Mouse (Mus musculus) MEL (cell line): ENCODE data around the gene Erg. TPM values are rescaled to one million over a fixed set of nuclear protein-coding genes. Genes with fewer than 3 reads are reported as not detected.

ENCODE experiments used
- DNase-seq: peaks from one replicate; pipeline ENCODE4 v3.0.0; 2011; ENCODE audit warnings: low read depth, low spot score
- H3K27ac ChIP-seq: 2 replicates; pipeline ENCODE4 v1.5.1; 2012; ENCODE audit warnings: low read depth, mild to moderate bottlenecking, control low read depth, low read length, moderate library complexity; ENCODE audit not compliant: control insufficient read depth
- H3K27me3 ChIP-seq, 2 experiments: fragments of 150-350 bp in 1 of 2; sonication (generic) in 1 of 2; 2 replicates each; pipeline ENCODE4 v1.6.1; 2012; ENCODE audit warnings: low read length in 2 of 2, mild to moderate bottlenecking in 2 of 2, improper control_type of control experiment in 1 of 2, moderate library complexity in 1 of 2; ENCODE audit not compliant: insufficient read depth in 2 of 2, control insufficient read depth in 1 of 2
- H3K36me3 ChIP-seq, 2 experiments: 2 replicates each; pipeline ENCODE4 v1.6.1; 2012 to 2014; ENCODE audit warnings: low read length in 2 of 2, improper control_type of control experiment in 1 of 2, inconsistent platforms in 1 of 2, mild to moderate bottlenecking in 1 of 2; ENCODE audit not compliant: insufficient read depth in 2 of 2, control insufficient read depth in 1 of 2
- H3K4me1 ChIP-seq, 2 experiments: fragments of 150-350 bp in 1 of 2; sonication (generic) in 1 of 2; 2 replicates each; pipeline ENCODE4 v1.6.1; 2012; ENCODE audit warnings: low read length in 2 of 2, improper control_type of control experiment in 1 of 2, mild to moderate bottlenecking in 1 of 2; ENCODE audit not compliant: insufficient read depth in 2 of 2, control insufficient read depth in 1 of 2
- H3K4me3 ChIP-seq, 2 experiments: fragments of 150-350 bp in 1 of 2; sonication (generic) in 1 of 2; 2 replicates each; pipeline ENCODE4 v1.5.1; 2012; ENCODE audit warnings: low read depth in 2 of 2, low read length in 2 of 2, mild to moderate bottlenecking in 2 of 2, moderate library complexity in 2 of 2, control low read depth in 1 of 2, improper control_type of control experiment in 1 of 2; ENCODE audit not compliant: control insufficient read depth in 1 of 2, insufficient read depth in 1 of 2
- H3K79me2 ChIP-seq: 2 replicates; pipeline ENCODE4 v1.6.1; 2012; ENCODE audit warnings: mild to moderate bottlenecking, low read length, moderate library complexity; ENCODE audit not compliant: control insufficient read depth, poor library complexity, insufficient read depth
- H3K9ac ChIP-seq: 2 replicates; pipeline ENCODE4 v1.6.1; 2012; ENCODE audit warnings: low read depth, mild to moderate bottlenecking, control low read depth, low read length, moderate library complexity; ENCODE audit not compliant: control insufficient read depth, poor library complexity, severe bottlenecking
- H3K9me3 ChIP-seq: fragments of 150-350 bp; sonication (generic); replicated peaks from 2 replicates; pipeline ENCODE4 v1.6.1; 2012; ENCODE audit warnings: mild to moderate bottlenecking, low read length, improper control_type of control experiment, moderate library complexity; ENCODE audit not compliant: insufficient read depth
- CHD1 ChIP-seq: IDR thresholded peaks from 2 replicates; pipeline ENCODE4 v1.6.1; 2012; ENCODE audit warnings: low read depth, mild to moderate bottlenecking, inconsistent platforms, low read length, improper control_type of control experiment
- CHD2 ChIP-seq: IDR thresholded peaks from 2 replicates; pipeline ENCODE4 v1.6.1; 2011; ENCODE audit warnings: low read length, improper control_type of control experiment
- E2F4 ChIP-seq: IDR thresholded peaks from 2 replicates; pipeline ENCODE4 v1.6.1; 2011; ENCODE audit warnings: low read depth, low read length, improper control_type of control experiment, borderline replicate concordance
- ELF1 ChIP-seq: IDR thresholded peaks from 2 replicates; pipeline ENCODE4 v1.6.1; 2014; ENCODE audit warnings: low read depth, mild to moderate bottlenecking, inconsistent platforms, low read length, improper control_type of control experiment, moderate library complexity
- EP300 ChIP-seq, 2 experiments: IDR thresholded peaks; 2 replicates each; pipeline ENCODE4 v1.6.1; 2011; ENCODE audit warnings: improper control_type of control experiment in 2 of 2, low read length in 2 of 2, low read depth in 1 of 2, mild to moderate bottlenecking in 1 of 2
- ETS1 ChIP-seq: IDR thresholded peaks from 2 replicates; pipeline ENCODE4 v1.6.1; 2012; ENCODE audit warnings: low read depth, mild to moderate bottlenecking, inconsistent platforms, low read length, improper control_type of control experiment, moderate library complexity
- GATA1 ChIP-seq: IDR thresholded peaks from 2 replicates; pipeline ENCODE4 v1.6.1; 2011; ENCODE audit warnings: low read depth, low read length, improper control_type of control experiment
- MAFK ChIP-seq: IDR thresholded peaks from 2 replicates; pipeline ENCODE4 v1.6.1; 2011; ENCODE audit warnings: low read depth, mild to moderate bottlenecking, low read length, improper control_type of control experiment, borderline replicate concordance
- MAZ ChIP-seq: IDR thresholded peaks from 2 replicates; pipeline ENCODE4 v1.6.1; 2012; ENCODE audit warnings: low read depth, mild to moderate bottlenecking, inconsistent platforms, low read length, improper control_type of control experiment
- MXI1 ChIP-seq: IDR thresholded peaks from 2 replicates; pipeline ENCODE4 v1.6.1; 2011; ENCODE audit warnings: mild to moderate bottlenecking, low read depth, low read length, improper control_type of control experiment
- MYB ChIP-seq: IDR thresholded peaks from 2 replicates; pipeline ENCODE4 v1.6.1; 2011; ENCODE audit warnings: mild to moderate bottlenecking, low read depth, low read length, improper control_type of control experiment
- NELFE ChIP-seq: IDR thresholded peaks from 2 replicates; pipeline ENCODE4 v1.6.1; 2011; ENCODE audit warnings: low read depth, low read length, improper control_type of control experiment
- NRF1 ChIP-seq: IDR thresholded peaks from 2 replicates; pipeline ENCODE4 v1.6.1; 2014; ENCODE audit warnings: low read depth, mild to moderate bottlenecking, inconsistent platforms, low read length, improper control_type of control experiment, moderate library complexity; ENCODE audit not compliant: poor library complexity, insufficient read depth, severe bottlenecking
- POLR2A ChIP-seq, 2 experiments: IDR thresholded peaks; 2 replicates each; pipeline ENCODE4 v1.6.1; 2011 to 2012; ENCODE audit warnings: low read length in 2 of 2, mild to moderate bottlenecking in 2 of 2, control low read depth in 1 of 2, improper control_type of control experiment in 1 of 2, low read depth in 1 of 2, moderate library complexity in 1 of 2; ENCODE audit not compliant: control insufficient read depth in 1 of 2, insufficient read depth in 1 of 2, poor library complexity in 1 of 2
- POLR2AphosphoS2 ChIP-seq: IDR thresholded peaks from 2 replicates; pipeline ENCODE4 v1.6.1; 2011; ENCODE audit warnings: low read length, improper control_type of control experiment
- RAD21 ChIP-seq: IDR thresholded peaks from 2 replicates; pipeline ENCODE4 v1.6.1; 2011; ENCODE audit warnings: mild to moderate bottlenecking, low read depth, low read length, improper control_type of control experiment
- RCOR1 ChIP-seq: IDR thresholded peaks from 2 replicates; pipeline ENCODE4 v1.6.1; 2012; ENCODE audit warnings: low read depth, mild to moderate bottlenecking, inconsistent platforms, low read length, improper control_type of control experiment
- SIN3A ChIP-seq: IDR thresholded peaks from 2 replicates; pipeline ENCODE4 v1.6.1; 2012; ENCODE audit warnings: low read length, improper control_type of control experiment, inconsistent platforms
- SMC3 ChIP-seq: IDR thresholded peaks from 2 replicates; pipeline ENCODE4 v1.6.1; 2011; ENCODE audit warnings: low read depth, low read length, improper control_type of control experiment
- TBP ChIP-seq: IDR thresholded peaks from 2 replicates; pipeline ENCODE4 v1.8.0; 2011; ENCODE audit warnings: low read depth, low read length, improper control_type of control experiment
- TCF12 ChIP-seq: IDR thresholded peaks from 2 replicates; pipeline ENCODE4 v1.6.1; 2014; ENCODE audit warnings: low read depth, mild to moderate bottlenecking, inconsistent platforms, low read length, improper control_type of control experiment, moderate library complexity
- UBTF ChIP-seq: IDR thresholded peaks from 2 replicates; pipeline ENCODE4 v1.6.1; 2012; ENCODE audit warnings: low read depth, mild to moderate bottlenecking, inconsistent platforms, low read length, improper control_type of control experiment, moderate library complexity, borderline replicate concordance; ENCODE audit not compliant: insufficient read depth
- USF2 ChIP-seq, 2 experiments: IDR thresholded peaks; 2 replicates each; pipeline ENCODE4 v1.6.1; 2011 to 2012; ENCODE audit warnings: improper control_type of control experiment in 2 of 2, low read length in 2 of 2, borderline replicate concordance in 1 of 2, inconsistent platforms in 1 of 2, low read depth in 1 of 2, mild to moderate bottlenecking in 1 of 2; ENCODE audit not compliant: insufficient read depth in 1 of 2
- ZC3H11A ChIP-seq: IDR thresholded peaks from 2 replicates; pipeline ENCODE4 v1.6.1; 2012; ENCODE audit warnings: low read depth, mild to moderate bottlenecking, inconsistent platforms, low read length, improper control_type of control experiment
- ZMIZ1 ChIP-seq: IDR thresholded peaks from 2 replicates; pipeline ENCODE4 v1.6.1; 2012; ENCODE audit warnings: low read depth, mild to moderate bottlenecking, inconsistent platforms, low read length, improper control_type of control experiment, moderate library complexity
- polyA plus RNA-seq, 2 experiments: library from polyadenylated mRNA; stranded (reverse) in 1 of 2; unstranded in 1 of 2; fragments of >175 nt in 1 of 2; fragments of >200 nt in 1 of 2; gene quantifications; 2 replicates each; pipeline versions ENCODE4 v1.2.1 to v1.2.4; 2012; ENCODE audit warnings: low replicate concordance in 2 of 2, low read depth in 1 of 2; ENCODE audit not compliant: insufficient read length in 2 of 2, insufficient read depth in 1 of 2, missing spikeins in 1 of 2
- total RNA-seq: library from RNA; depleted of rRNA; stranded (reverse); fragments of 300-350 nt; gene quantifications from 2 replicates; pipeline ENCODE4 v1.2.3, GENCODE M21; 2012

The Erg gene
- total and polyA plus RNA-seq, 3 experiments = 0.11 to 0.27 TPM; not detected in 1

GRCm38 (mm10) chr16:95532387-95533077 lies 53.9 kb downstream of the Erg start:
- H3K9ac ChIP-seq = no peak overlapping the region
- no peaks in the 10 kb centered on the region for H3K9me3 ChIP-seq
- peaks cover 3 to 6% of the 10 kb centered on the region in 2 experiments for H3K27me3 ChIP-seq
- no peaks in the 10 kb centered on the region for H3K79me2 ChIP-seq
- no peaks in the 10 kb centered on the region for H3K4me1 ChIP-seq
- no peak for DNase-seq
- TF ChIP-seq CHD2 (no peak), ZMIZ1 (no peak), EP300 (IDR thresholded peaks at IDR 0.05; ENCODE audit: low read depth in 1 of 2, low read length in 2 of 2) (no peak), TCF12 (no peak), E2F4 (no peak), ZC3H11A (no peak), SMC3 (no peak), SIN3A (no peak), POLR2A (IDR thresholded peaks at IDR 0.05; ENCODE audit: control insufficient read depth in 1 of 2, insufficient read depth in 1 of 2, low read depth in 1 of 2, low read length in 2 of 2, poor library complexity in 1 of 2) (no peak), RAD21 (no peak), CHD1 (no peak), TBP (no peak), MXI1 (no peak), MAFK (no peak), ELF1 (no peak), USF2 (IDR thresholded peaks at IDR 0.05; ENCODE audit: borderline replicate concordance in 1 of 2, insufficient read depth in 1 of 2, low read depth in 1 of 2, low read length in 2 of 2) (no peak)
- TF ChIP-seq, all 39 proteins: peak for 0
- Histone ChIP-seq H3K4me3 (no peak overlapping the region), H3K36me3 (no peaks in the 10 kb centered on the region), H3K27ac (no peak overlapping the region)

- DNase-seq = no peak
- peaks cover 0 to 5% of the 10 kb centered on the region in 2 experiments; a peak in 3 of 4 replicates for H3K27me3 ChIP-seq
- TF ChIP-seq POLR2AphosphoS2 (no peak), UBTF (no peak), ETS1 (no peak), NELFE (no peak), ELF1 (no peak), EP300 (IDR thresholded peaks at IDR 0.05; ENCODE audit: low read depth in 1 of 2, low read length in 2 of 2) (no peak), TBP (no peak), NRF1 (no peak), POLR2A (IDR thresholded peaks at IDR 0.05; ENCODE audit: control insufficient read depth in 1 of 2, insufficient read depth in 1 of 2, low read depth in 1 of 2, low read length in 2 of 2, poor library complexity in 1 of 2) (no peak), SMC3 (no peak), GATA1 (no peak), RCOR1 (no peak), TCF12 (no peak), CHD1 (no peak), MAFK (no peak), ZC3H11A (no peak), MAZ (no peak), MYB (no peak)
- H3K4me3 ChIP-seq = no peak overlapping the region
- no peak overlapping the region for H3K9ac ChIP-seq
- H3K27ac ChIP-seq = no peak overlapping the region
- no peaks in the 10 kb centered on the region for H3K79me2 ChIP-seq
- no peaks in the 10 kb centered on the region for H3K9me3 ChIP-seq
- no peaks in the 10 kb centered on the region for H3K36me3 ChIP-seq
- H3K4me1 ChIP-seq = no peaks in the 10 kb centered on the region
Measured at GRCm38 (mm10) chr16:95527561-95527960, 58.8 kb downstream of the Erg start.
